Mouse (Mus musculus): Measurements from ENCODE around the gene Ccdc86. TPM values are rescaled to one million over a fixed set of nuclear protein-coding genes. Genes with fewer than 3 reads are reported as not detected.

The Ccdc86 gene
- total RNA-seq, 2 experiments from 2014 or later = 13.2 to 16.5 TPM

DNA sequence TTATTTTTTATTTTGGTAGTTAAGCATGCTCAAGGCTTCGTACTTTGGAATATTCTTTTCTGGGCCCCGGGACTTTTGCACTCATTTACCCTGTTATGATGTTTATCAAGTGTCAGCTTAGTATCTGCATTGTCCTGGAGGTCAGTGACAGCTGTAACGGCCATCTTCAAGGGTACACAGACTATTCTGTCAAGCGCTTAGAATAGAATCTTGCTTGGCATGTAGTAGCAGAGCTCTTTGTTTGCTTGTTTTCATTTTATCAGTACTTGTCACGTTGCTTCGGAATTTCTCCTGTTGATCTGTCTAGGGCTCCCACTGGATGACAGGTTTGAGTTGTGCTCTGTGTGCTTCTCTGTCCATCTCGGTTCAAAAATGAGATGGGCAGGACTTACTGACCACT lies 52.2 kb downstream of the Ccdc86 start:
- no peak for DNase-seq
- no peak for TF ChIP-seq CTCF (IDR thresholded peaks at IDR 0.05)
- peak overlapping the region; percentile 97 for H3K27ac ChIP-seq
- peak overlapping the region; percentile 99 for H3K4me3 ChIP-seq
- intact Hi-C loops (cut with DNase I) = no loop called here

DNA sequence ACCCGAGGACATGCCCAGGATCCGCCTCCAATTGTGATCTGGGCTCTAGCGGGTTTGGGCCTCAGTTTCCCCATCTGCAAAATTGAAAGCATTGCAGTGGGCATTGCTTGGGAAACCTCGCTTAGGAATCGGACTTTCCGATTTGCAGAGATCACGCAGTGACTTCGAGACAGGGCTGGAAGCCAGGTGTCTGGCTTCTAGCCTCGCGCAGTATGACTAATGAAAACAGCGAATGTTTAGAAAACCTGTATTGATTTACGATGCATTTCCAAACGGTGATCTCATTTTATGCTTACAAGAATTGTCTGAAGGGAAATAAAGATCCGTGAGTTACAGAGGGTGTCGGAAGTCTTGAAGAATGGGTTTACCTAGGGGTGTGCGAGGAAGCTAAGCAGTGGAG lies 53.4 kb downstream of the Ccdc86 start:
- Histone ChIP-seq H3K27ac (peak overlapping the region; percentile 97), H3K4me3 (peak overlapping the region; percentile 99)
- peak; percentile 64 for DNase-seq
- no peak for TF ChIP-seq CTCF (IDR thresholded peaks at IDR 0.05)
- intact Hi-C loops (cut with DNase I) = loop anchor here (1.0 kb wide), 1 partner anchor 14 kb away; no protein-coding TSS in a partner anchor

DNA sequence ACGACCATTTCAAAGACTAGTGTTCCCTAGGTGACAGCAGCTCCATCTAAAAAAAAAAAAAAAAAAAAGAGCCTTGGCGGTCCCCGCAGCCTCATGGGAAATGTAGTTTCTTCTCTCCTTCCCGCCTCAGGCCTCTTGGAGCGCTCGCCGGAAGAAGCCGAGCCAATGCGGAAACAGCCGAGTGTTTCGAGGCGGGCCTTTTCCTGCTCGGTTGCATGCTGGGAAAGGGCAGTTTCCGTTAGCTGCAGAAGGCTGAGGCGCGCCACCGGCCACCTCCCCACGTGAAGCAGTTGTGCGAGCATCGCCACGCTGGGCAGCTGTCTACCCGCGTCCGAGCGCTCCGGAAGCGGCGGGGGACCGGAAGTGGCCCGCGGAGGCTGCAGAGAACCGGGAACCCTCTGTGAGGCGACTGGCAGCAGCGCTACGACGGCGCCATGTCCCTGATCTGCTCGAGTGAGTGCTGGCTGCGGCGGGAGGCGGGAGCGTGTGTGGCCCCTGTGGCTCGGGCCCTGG lies 54.0 kb downstream of the Ccdc86 start, which contains the start of gene Prpf19:
Gene Prpf19 (plus strand): TSS at position 216 of the 513 bp plus-strand sequence.
- no peak for TF ChIP-seq CTCF (IDR thresholded peaks at IDR 0.05)
- DNase-seq = peak; percentile 98
- H3K27ac ChIP-seq = peak within 1 kb of the TSS; percentile 97
- peak within 1 kb of the TSS; percentile 99 for H3K4me3 ChIP-seq
- intact Hi-C loops (cut with DNase I) = loop anchor here (1.0 kb wide), 1 partner anchor 14 kb away; no protein-coding TSS in a partner anchor

DNA sequence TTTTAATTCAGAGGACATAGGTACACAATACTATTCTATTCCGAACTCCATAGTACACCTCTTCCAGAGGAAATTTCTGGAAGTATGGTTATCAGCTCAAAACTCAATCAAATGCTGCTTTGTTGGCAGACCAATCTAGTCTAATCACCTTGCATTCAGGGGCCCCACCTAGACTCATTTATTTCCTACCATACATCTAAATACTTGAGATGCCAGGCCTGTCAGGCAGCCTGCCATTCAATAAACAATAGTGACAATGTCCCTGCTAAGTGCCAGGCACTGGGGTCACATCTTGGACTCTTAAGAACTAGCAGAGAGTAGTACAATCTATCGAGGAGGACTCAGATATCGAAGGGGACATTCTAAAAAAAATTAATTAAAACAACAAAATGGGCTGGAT lies 56.9 kb downstream of the Ccdc86 start:
- intact Hi-C loops (cut with DNase I) = no loop called here
- no peak overlapping the region for H3K4me3 ChIP-seq
- H3K27ac ChIP-seq = no peak overlapping the region
- DNase-seq = no peak
- no peak for TF ChIP-seq CTCF (IDR thresholded peaks at IDR 0.05)

Other genes with a start within 250 kb of the Ccdc86 start
- not detected for gene Cd5, start 210.3 kb downstream of the Ccdc86 start, total RNA-seq (2021)
- gene Cd6, start 119.2 kb downstream of the Ccdc86 start, total RNA-seq (2021) = not detected
- under 1 TPM; 0.31 to 0.53 TPM for gene Slc15a3, start 109.5 kb downstream of the Ccdc86 start, total RNA-seq (2021)
- gene Tmem132a, start 79.3 kb downstream of the Ccdc86 start, total RNA-seq (2021) = 1 to 10 TPM; 2.8 to 7.2 TPM
- 100 to 1,000 TPM; 227 to 255 TPM for gene Tmem109, start 67.3 kb downstream of the Ccdc86 start, total RNA-seq (2021)
- 100 to 1,000 TPM; 150 to 184 TPM for gene Prpf19, start 54.0 kb downstream of the Ccdc86 start, total RNA-seq (2021)
- not detected for gene Zp1, start 28.6 kb downstream of the Ccdc86 start, total RNA-seq (2021)
- not detected for gene Ptgdr2, start 12.1 kb downstream of the Ccdc86 start, total RNA-seq (2021)
- not detected for gene Ms4a10, start 25.4 kb upstream of the Ccdc86 start, total RNA-seq (2021)
- gene Ms4a15, start 44.0 kb upstream of the Ccdc86 start, total RNA-seq (2021) = not detected
- not detected for gene Ms4a18, start 68.8 kb upstream of the Ccdc86 start, total RNA-seq (2021)
- gene Ms4a8a, start 131.8 kb upstream of the Ccdc86 start, total RNA-seq (2021) = 1 to 10 TPM in 1 of 2 experiments, under 1 TPM in 1; 0.66 to 1.3 TPM
- gene 1700017D01Rik, start 181.6 kb upstream of the Ccdc86 start, total RNA-seq (2021) = not detected
- gene 1700025F22Rik, start 216.1 kb upstream of the Ccdc86 start, total RNA-seq (2021) = not detected
- not detected for gene Ms4a13, start 247.5 kb upstream of the Ccdc86 start, total RNA-seq (2021)

Data from gastrocnemius, adult 2 months (tissue).